Mouse (Mus musculus) layer of hippocampus, adult 2 months (tissue): ENCODE measurements around the gene Gm10320. TPM values are rescaled to one million over a fixed set of nuclear protein-coding genes. Genes with fewer than 3 reads are reported as not detected.

Experiments used
- DNase-seq, 2 experiments: peaks; one replicate each; pipeline ENCODE4 v3.0.0; 2022; ENCODE audit warnings: low spot score in 2 of 2
- H3K27ac ChIP-seq: fragments of 200-600 bp; 2 replicates; pipeline ENCODE4 v1.8.1; 2022
- H3K4me3 ChIP-seq: fragments of 200-600 bp; 2 replicates; pipeline ENCODE4 v1.8.1; 2022; ENCODE audit warnings: mild to moderate bottlenecking
- CTCF ChIP-seq: fragments of 200-600 bp; conservative IDR thresholded peaks from 2 replicates; pipeline ENCODE4 v1.8.1; 2022; ENCODE audit warnings: antibody characterized with exemption, mild to moderate bottlenecking, moderate library complexity
- total RNA-seq, 2 experiments: library from RNA; stranded (reverse); gene quantifications; 2 replicates each; pipeline ENCODE4 v1.2.3; 2021

Gm10320 gene
- total RNA-seq, 2 experiments from 2014 or later = not detected

DNA sequence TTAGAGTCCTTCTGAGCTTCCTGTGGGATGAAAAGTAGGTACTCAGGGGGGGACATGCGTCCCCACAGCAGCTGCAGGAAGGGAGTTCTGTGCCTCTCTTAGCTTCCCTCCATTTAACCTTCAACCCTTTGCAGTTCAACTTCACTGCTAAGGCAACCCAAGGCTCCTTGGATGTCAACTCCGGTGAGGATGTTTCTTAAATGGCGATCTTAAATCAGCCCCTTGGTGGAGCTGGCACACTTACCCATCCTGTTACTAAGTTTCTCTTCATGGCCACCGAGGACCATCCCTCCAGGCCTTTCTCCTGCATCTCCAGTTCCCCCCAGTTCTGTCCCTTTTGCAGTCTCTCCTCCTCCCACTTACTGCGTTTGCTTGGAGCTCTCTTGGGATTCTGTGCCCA, 6.8 kb upstream of the Gm10320 start:
- DNase-seq = no peak
- Histone ChIP-seq H3K27ac (no peak overlapping the region), H3K4me3 (no peak overlapping the region)
- TF ChIP-seq CTCF = no peak

DNA sequence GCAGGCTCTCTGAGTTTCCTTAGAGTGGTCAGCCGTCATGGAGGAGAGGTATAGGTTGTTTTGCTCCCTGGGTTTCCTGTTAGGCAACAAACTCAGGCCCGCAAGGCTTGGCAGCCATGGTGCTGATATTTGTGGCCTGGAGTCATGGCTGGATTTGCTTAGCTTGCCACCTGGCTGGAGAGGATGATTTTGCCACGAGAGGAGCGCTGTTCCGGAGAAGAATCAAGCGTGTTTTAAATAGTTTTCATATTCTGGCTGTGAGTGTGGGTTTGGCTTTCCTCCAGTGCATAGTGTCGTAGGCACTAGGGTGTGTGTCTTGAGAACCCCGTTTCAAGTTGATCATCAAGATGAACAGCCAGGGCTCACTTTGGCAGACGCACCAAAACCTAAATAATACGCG, 6.3 kb upstream of the Gm10320 start:
- TF ChIP-seq CTCF = no peak
- Histone ChIP-seq H3K4me3 (no peak overlapping the region), H3K27ac (no peak overlapping the region)
- DNase-seq = no peak

DNA sequence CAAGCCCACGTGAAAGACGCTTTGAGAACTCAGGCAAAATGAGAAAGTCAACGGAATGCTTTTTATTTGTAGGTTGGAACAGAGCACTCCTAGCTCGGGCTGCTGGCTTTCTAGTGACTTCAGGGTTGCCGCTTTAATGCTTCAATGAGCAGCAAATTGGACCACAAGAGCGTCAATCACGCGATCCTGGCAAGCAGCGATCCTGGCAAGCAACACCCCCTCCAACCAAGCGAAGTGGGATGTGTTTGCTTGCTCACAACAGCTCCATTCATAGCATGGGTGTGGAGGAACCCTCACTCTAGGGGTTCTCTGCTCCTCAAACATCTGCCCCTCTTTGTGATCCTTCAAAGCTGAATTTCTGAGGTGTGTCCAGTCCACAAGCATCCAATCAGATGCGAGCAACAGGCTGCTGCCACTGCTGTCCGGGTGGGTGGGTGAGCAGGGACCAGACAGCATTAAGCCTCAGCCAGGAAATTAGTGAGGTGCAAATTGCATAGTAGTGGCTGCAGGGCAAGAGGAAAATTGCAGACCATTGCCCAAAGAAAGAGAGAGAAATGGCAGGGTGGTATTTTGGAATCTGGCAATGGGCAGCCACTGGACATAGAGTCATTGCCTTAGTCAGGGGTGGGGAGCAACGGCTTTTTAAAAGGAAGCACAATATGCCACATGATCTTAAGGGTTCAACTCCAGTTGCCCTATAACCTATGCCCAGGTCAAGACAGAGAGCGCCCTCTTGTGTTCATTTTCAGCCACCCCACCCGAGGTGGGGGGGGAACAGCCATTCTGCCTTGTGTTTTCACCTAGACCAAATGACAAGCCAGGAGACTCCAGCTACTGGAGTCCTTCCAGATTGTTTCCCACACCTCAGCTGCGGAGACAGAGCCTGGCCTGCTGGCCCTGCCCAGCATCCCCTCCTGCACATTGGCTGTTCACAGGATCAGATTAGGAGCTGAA, 5.4 kb upstream of the Gm10320 start:
- Histone ChIP-seq H3K4me3 (no peak overlapping the region), H3K27ac (no peak overlapping the region)
- peak in 1 of 2 experiments; percentile 27 for DNase-seq
- TF ChIP-seq CTCF = peak; percentile 78

DNA sequence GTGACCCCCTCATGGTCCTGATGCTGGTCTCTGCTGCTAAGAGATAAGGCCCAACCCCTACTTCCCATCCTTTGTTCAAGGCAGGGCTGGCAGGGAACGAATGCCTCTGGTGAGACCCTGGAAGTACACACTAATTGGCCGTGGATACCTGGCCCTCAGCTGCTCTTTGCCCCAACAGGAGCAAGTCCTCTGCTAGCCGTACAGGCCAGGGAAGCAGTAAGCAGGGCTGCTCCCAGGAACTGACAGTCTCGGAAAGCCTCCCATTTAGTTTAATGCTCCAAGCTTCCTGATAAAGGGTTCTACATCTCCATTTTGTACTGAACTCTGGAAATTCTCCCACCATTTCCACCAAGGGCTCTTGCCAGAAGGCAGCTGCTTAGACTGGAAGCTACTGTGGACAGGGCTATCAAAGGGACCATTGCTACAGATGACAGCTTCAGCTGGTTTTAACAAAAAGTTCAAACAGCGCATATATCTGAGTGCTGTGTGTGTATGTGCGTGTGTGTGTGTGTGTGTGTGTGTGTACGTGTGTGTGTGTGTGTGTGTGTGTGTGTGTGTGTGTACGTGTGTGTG, 2.8 kb upstream of the Gm10320 start:
- Histone ChIP-seq H3K27ac (no peak overlapping the region), H3K4me3 (no peak overlapping the region)
- no peak for TF ChIP-seq CTCF
- no peak for DNase-seq

DNA sequence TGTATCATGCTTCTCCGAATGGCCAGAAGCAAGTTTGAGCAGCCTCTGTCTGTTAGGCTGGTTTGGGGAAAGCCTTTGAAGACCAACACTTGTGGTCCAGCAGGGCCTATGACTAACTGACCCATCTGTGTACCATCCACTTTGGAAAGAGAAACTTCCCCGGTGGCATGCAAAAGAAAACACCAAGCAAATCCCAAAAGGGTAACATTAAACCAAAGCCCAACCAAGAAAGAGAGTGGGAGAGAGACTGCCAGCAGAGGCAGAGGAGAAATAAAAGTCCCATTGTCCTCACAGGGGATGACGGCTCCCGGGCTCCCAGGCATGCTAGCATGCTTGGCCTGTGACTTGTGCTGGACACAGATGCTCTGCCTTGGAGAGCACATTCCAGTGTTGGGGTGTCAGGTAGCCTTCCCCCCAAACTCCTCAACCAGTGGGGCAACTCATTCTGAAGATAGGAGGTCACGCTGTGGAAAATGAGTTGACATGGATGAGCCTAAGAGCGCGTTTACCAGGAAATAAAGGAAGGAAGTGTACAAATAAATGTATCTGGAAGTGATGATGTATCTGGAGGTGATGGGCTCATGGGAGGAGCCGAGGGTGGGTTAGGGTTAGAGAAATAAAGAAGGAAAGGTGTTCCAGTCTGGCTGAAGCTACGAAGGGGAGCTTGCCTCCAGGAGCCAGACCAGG, 911 bp upstream of the Gm10320 start:
- TF ChIP-seq CTCF = no peak
- DNase-seq = no peak

DNA sequence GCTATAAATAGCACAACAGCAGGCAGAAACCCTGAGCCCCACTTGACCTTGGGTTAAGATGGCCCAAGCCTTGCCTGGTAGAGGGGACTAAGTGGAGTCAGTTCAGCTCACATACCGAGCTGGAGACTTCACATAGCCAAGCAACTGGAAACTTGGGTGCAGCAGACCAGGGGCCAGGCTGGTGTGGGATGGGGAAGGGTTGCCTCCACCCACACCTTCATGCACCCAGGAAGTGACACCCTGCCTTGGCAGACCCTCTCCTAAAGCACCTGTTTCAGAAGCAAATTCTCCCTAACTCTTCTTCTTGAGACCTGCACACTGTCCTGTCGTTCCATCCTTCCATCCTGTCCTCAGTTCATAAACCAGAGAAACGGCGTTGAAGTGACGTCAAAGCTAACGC, 5.1 kb downstream of the Gm10320 start:
- TF ChIP-seq CTCF = no peak
- no peak overlapping the region for H3K27ac ChIP-seq
- H3K4me3 ChIP-seq = no peak overlapping the region
- no peak for DNase-seq

More for the DNA sequence above, 911 bp upstream of the Gm10320 start:
- H3K27ac ChIP-seq = no peak overlapping the region
- no peak overlapping the region for H3K4me3 ChIP-seq

DNA sequence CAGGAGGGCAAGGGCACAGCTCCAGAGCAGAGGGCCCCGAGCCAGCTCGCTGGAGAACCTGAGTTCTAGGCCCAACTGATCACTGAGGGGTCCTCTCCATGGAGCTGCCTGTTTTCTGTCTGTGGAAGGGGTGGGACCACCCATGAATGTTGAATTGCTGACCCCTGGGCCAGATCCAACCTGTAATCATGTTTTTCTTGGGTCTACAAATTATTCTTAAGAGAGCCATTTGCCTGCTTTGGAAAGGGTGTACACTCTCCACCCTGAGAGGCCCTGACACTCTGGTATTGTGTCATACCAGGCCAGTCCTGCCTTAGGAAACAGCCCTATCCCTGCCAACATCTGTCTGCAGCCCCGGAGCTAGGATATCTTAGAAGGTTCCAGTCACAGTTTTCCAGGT, 5.6 kb downstream of the Gm10320 start:
- TF ChIP-seq CTCF = no peak
- no peak overlapping the region for H3K27ac ChIP-seq
- no peak for DNase-seq
- no peak overlapping the region for H3K4me3 ChIP-seq

DNA sequence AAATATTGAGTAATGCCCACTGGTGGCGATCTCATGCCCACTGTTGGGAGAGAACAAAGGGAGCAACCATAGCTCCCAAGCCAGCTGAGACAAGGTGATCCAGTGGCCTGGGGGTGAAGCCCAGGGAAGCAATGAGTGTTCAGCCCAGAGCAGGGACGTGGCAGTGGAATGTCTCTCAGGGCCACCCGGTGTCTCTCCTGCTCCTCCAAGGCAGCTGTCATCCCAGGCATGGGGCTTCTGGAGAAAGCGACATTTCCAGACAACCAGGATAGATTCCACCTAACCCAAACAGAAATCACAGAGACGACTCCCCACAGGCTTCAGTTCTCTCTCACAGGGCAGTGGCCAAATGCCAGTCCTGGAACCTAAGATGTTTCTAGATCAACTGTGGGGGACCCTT, 6.4 kb downstream of the Gm10320 start:
- Histone ChIP-seq H3K4me3 (no peak overlapping the region), H3K27ac (no peak overlapping the region)
- DNase-seq = no peak
- TF ChIP-seq CTCF = no peak

DNA sequence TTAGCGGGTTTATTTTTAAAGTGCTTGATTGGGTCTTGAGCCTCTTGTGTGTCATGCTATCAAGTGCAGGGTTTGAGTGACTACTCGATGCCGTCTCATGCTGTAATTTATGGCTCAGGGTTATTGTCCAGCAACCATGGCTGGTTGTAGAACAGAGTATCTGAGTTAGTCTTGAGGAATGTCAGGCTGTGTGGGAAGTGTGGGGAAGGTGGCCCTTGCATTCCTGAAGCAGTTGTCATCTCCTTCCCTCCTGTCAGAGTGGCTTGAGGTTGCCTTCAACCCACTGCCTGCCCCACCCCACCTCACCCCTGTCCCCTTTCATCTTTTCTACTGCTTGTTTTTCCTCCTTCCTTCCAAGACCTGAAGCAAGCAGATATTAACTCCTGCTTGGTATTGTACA, 13.8 kb downstream of the Gm10320 start:
- no peak for DNase-seq
- Histone ChIP-seq H3K4me3 (no peak overlapping the region), H3K27ac (no peak overlapping the region)
- no peak for TF ChIP-seq CTCF

DNA sequence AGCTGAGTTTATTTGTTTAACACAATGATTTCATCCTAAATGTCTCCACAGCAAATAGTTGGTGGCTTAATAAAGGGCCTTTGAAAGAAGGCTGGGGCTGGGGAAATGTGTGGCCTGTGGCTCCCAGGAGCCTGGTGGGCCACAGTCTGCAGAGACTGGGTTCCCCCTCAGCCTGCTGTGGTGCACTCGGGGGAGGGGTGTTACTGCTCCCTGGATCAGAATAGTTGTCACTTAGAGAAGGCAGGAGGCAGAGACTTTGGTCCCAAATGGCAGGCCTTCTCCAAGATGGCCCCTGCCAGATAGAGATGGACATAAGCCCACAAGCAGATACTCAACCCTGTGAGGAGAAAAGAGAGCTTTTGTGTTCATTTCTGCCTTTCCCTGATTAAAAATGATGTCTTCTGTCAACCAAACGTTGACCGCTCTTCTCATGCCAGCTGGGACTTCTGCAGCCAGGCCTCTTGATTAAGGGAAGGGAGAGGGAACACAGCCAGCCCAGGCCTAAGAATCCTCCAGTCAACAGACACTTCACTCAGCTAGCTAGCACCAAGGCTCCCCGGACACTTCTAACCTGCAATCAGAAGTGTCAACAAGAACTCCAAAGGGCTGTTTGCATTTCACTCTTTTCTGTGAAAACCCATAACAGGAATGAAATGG, 14.8 kb downstream of the Gm10320 start:
- no peak overlapping the region for H3K4me3 ChIP-seq
- DNase-seq = no peak
- H3K27ac ChIP-seq = no peak overlapping the region
- no peak for TF ChIP-seq CTCF

DNA sequence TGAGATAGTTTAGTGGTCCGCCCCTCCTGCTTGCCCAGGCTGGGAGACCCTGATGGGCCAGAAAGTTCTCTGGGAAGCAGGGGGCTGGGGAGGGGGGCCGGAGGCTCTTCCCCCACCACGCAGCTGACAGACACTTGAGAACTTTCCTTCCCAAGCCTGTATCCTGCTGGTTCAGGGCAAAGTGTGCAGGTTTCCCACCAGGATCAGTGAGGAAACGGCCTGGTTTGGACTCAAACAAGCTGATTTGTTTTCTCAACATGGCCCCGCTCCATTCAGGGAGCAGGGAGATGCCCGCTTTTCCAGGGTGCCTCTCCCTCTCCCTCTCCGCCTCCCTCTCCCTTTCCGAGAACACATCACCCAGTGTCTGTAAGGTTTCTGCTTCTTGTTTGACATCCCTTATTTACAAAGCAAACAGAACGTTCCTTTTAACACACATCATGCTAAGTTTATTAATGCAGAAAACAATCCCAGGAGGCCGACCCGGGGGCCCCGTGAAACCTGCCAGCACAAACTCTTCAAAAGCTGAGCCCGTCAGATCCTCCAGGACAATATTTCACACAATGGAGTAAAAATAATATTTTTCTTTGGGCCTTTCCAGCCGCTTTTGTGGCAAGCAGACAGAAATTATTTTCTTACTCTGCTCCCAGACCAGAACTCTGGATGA, 15.5 kb downstream of the Gm10320 start:
- no peak overlapping the region for H3K4me3 ChIP-seq
- TF ChIP-seq CTCF = no peak
- H3K27ac ChIP-seq = no peak overlapping the region
- no peak for DNase-seq

DNA sequence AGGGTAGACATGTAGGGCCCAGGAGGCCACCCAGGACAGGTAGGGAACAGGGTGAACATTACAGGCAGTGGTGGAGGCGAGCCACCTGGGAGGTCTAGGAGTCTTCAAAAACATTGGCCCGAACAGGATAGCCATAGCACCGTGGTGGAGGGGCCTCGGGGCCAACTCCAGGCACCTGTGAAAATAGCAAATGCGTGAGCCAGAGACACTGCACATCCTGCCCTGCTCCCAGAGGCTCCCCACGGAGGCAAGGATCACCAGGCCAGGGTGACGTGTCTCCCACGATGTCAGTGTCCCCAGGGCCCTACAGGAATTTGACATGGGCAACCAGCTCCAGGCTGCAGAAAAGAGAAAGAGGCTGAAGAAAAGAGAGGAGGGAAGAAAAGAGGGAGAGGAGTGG, 16.1 kb downstream of the Gm10320 start:
- TF ChIP-seq CTCF = no peak
- DNase-seq = no peak
- Histone ChIP-seq H3K4me3 (no peak overlapping the region), H3K27ac (no peak overlapping the region)
